Mouse (Mus musculus) cerebellum, adult 2 months (tissue): ENCODE data around the gene Ypel2.

ENCODE experiments used
- CTCF ChIP-seq: fragments of 200-500 bp; IDR thresholded peaks from 2 replicates; pipeline ENCODE4 v1.5.1; 2011; ENCODE audit warnings: low read depth, mild to moderate bottlenecking, control low read depth, low read length, moderate library complexity, borderline replicate concordance; ENCODE audit not compliant: insufficient read depth
- POLR2A ChIP-seq: fragments of 200-500 bp; IDR thresholded peaks from 2 replicates; pipeline ENCODE4 v1.6.1; 2011; ENCODE audit warnings: low read length, control low read depth, borderline replicate concordance; ENCODE audit not compliant: insufficient read depth

DNA sequence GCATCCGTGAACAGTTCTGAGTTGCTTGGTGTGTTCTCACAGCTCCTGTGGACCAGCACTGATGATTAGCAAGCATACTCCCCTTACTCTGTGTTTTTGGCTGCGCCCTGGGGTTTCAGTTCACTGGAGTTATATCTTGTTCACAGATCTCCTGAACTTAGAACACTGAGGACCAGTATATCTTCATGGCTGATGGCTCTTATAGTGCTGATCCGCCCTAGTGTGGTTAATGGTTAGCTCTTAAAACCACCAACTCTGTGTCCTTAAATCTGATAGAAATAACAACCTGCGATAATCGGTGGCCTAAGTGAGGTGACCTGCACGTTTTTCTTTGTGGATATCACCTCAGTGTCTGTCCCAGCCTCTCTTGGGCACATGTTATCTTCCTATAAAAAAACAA is 84.5 kb downstream of the Ypel2 start:
- TF ChIP-seq POLR2A (no peak), CTCF (no peak)
